Mouse (Mus musculus): ENCODE measurements around the gene Poll.

GRCm38 (mm10) chr19:45582161-45582560 lies 21.8 kb upstream of the Poll start:
- TF ChIP-seq POLR2A (IDR thresholded peaks at IDR 0.05; ENCODE audit: borderline replicate concordance, insufficient read depth, low read length) (no peak), CTCF (IDR thresholded peaks at IDR 0.05; ENCODE audit: borderline replicate concordance, insufficient read depth, low read depth, low read length) (no peak)
